Mouse (Mus musculus) ES-Bruce4 (cell line): ENCODE data around the gene Gm47289.

Experiments
- CTCF ChIP-seq: IDR thresholded peaks from one replicate; pipeline ENCODE4 v1.8.1; 2011; ENCODE audit warnings: low read depth, low read length
- EP300 ChIP-seq: IDR thresholded peaks from 2 replicates; pipeline ENCODE4 v1.6.1; 2011; ENCODE audit warnings: low read depth, low read length; ENCODE audit not compliant: insufficient read depth

DNA sequence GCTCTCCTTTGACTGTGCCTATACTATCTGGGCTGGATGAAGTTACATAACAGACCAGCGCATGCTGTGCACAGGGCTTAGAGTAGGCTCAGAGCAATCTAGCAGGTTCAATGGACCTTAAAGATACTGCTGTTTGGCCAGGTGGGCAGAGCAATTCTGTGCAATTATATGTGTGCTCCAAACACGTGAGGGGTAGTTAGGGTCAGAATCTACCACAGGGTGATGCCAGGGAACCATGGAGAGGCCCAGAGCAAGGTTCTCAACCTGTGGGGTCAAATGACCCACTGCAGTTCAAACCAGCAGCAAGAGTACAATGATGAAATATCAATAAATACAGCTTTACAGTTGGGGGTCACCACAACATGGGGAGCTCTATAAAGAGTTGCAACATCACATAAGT lies 47.7 kb downstream of the Gm47289 start:
- TF ChIP-seq EP300 (no peak), CTCF (no peak)
